Mouse (Mus musculus) cortical plate, adult 2 months (tissue): ENCODE data around the gene Eps8l3. TPM values are rescaled to one million over a fixed set of nuclear protein-coding genes. Genes with fewer than 3 reads are reported as not detected.

ENCODE experiments used
- H3K27ac ChIP-seq: fragments of 200-500 bp; 2 replicates; pipeline ENCODE4 v1.5.1; 2012; ENCODE audit warnings: low read length, control low read depth, inconsistent platforms; ENCODE audit not compliant: insufficient read depth
- H3K4me1 ChIP-seq: fragments of 200-500 bp; 2 replicates; pipeline ENCODE4 v1.6.1; 2011; ENCODE audit warnings: low read length; ENCODE audit not compliant: control insufficient read depth, insufficient read depth
- H3K4me3 ChIP-seq: fragments of 200-500 bp; 2 replicates; pipeline ENCODE4 v1.5.1; 2011; ENCODE audit warnings: mild to moderate bottlenecking, low read length, control low read depth; ENCODE audit not compliant: insufficient read depth
- CTCF ChIP-seq: fragments of 200-500 bp; IDR thresholded peaks from 2 replicates; pipeline ENCODE4 v1.5.1; 2011; ENCODE audit warnings: mild to moderate bottlenecking, control low read depth, low read length; ENCODE audit not compliant: insufficient read depth; ENCODE audit errors: extremely low read depth
- POLR2A ChIP-seq: fragments of 200-500 bp; IDR thresholded peaks from 2 replicates; pipeline ENCODE4 v1.6.1; 2011; ENCODE audit warnings: mild to moderate bottlenecking, low read length, control low read depth; ENCODE audit not compliant: insufficient read depth; ENCODE audit errors: extremely low read depth
- polyA plus RNA-seq: library from polyadenylated mRNA; depleted of rRNA; stranded (reverse); fragments of >200 nt; gene quantifications from 2 replicates; pipeline ENCODE4 v1.2.3, GENCODE M21; 2012

Gene Eps8l3
- polyA plus RNA-seq, 1 experiment = not detected

DNA sequence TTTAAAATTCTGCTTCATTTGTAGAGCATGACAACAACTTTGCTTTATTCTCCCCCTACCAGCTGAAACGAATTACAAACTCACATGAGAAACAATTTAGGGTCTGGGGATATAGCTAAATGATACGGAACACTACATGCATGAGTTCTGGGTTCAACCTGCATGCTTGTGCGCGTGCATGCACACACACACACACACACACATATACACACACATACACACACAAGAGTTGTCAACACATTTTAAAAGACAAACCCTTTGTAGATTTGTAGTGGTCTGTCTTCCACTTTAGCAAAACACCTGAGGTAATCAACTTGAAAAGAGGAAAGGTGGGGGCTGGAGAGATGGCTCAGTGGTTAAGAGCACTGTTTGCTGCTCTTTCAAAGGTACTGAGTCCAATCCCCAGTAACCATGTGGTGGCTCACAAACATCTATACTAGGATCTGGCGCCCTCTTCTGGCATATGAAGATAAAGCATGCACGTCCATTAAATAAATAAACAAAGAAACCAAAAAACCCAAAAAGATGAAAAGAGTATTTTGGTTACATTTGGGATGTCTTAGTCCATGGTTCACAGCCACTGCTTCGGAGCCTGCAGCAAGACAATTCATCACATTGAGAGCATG lies 40.9 kb downstream of the Eps8l3 start:
- TF ChIP-seq POLR2A = no peak
- TF ChIP-seq CTCF = peak; percentile 58
- Histone ChIP-seq H3K4me1 (no peaks in the 10 kb centered on the region), H3K27ac (no peak overlapping the region), H3K4me3 (no peak overlapping the region)

- Histone ChIP-seq H3K27ac (no peak overlapping the region), H3K4me1 (no peaks in the 10 kb centered on the region), H3K4me3 (no peak overlapping the region)
- TF ChIP-seq POLR2A (no peak), CTCF (no peak)
Measured at GRCm38 (mm10) chr3:107920348-107920747, 43.3 kb downstream of the Eps8l3 start.

DNA sequence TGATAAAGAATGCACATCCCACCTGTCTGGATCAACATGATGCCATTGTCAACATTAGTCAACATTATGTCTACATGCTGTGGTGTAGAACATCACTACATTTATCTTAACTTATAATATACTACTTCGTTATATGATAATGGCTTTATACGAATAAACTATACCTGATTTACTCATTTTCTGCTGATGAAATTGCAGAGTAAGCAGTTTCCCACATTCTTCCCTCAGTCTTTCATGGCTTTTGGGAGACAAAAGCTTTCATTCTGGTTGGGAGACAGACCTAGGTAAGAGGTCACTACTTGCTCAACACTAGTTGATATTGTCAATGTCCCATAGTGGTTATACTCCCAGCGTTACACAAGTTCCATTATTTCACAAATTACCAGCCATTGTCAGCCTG lies 48.3 kb downstream of the Eps8l3 start:
- no peak for TF ChIP-seq CTCF
- TF ChIP-seq POLR2A = no peak
- Histone ChIP-seq H3K27ac (no peak overlapping the region), H3K4me3 (no peak overlapping the region), H3K4me1 (no peaks in the 10 kb centered on the region)

DNA sequence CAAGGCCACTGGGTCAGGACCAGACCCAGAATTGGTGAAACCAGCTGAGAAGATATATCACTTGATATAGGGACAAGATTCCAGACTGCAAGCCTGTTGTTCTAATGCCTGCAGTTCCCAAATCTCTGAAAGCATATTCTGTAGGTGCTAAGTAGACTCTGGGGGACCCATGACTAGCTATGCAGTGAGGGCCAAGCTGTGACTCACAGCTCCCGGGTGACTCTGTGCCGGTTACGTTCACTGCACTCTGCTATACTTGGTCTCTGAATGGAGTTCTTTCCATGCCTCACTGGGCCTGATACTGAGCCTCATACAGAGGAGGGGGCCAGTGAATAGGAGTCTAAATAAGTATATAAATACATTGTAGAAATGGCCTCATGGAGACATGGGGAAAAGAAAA lies 50.8 kb downstream of the Eps8l3 start:
- no peak overlapping the region for H3K4me3 ChIP-seq
- H3K4me1 ChIP-seq = peaks cover 2% of the 10 kb centered on the region; the same call in 1 of the 2 replicates
- H3K27ac ChIP-seq = no peak overlapping the region
- TF ChIP-seq POLR2A (no peak), CTCF (no peak)

- TF ChIP-seq CTCF (no peak), POLR2A (no peak)
- H3K4me3 ChIP-seq = no peak overlapping the region
- no peak overlapping the region for H3K27ac ChIP-seq
- peaks cover 2% of the 10 kb centered on the region; the same call in 1 of the 2 replicates for H3K4me1 ChIP-seq
Measured at GRCm38 (mm10) chr3:107928691-107929090, 51.7 kb downstream of the Eps8l3 start.

GRCm38 (mm10) chr3:107929243-107929642 lies 52.2 kb downstream of the Eps8l3 start:
- H3K27ac ChIP-seq = no peak overlapping the region
- TF ChIP-seq POLR2A = no peak
- TF ChIP-seq CTCF = no peak
- peaks cover 2% of the 10 kb centered on the region; the same call in 1 of the 2 replicates for H3K4me1 ChIP-seq
- H3K4me3 ChIP-seq = no peak overlapping the region

DNA sequence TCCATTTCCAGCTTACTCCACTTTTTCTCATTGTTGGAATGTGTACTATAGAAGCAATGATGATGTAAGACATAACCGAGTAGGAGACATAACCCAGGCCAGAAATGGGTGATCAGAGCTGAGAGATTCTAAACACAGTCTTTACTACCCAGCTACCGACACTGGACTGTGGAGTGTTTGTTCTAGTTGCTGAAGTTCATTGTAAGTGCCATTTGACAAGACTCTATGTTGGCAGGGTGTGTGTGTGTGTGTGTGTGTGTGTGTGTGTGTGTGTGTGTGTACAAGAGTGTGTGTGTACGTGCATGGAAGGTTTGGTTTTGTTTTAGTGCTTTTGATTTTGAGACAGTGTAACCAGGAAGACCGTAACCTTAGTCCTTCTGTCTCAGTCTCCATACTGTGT lies 52.7 kb downstream of the Eps8l3 start:
- no peak overlapping the region for H3K4me3 ChIP-seq
- H3K27ac ChIP-seq = no peak overlapping the region
- no peak for TF ChIP-seq POLR2A
- TF ChIP-seq CTCF = no peak
- peaks cover 2% of the 10 kb centered on the region; the same call in 1 of the 2 replicates for H3K4me1 ChIP-seq

GRCm38 (mm10) chr3:107931134-107931533 lies 54.1 kb downstream of the Eps8l3 start:
- Histone ChIP-seq H3K4me3 (peak overlapping the region; percentile 18), H3K4me1 (peaks cover 2% of the 10 kb centered on the region; the same call in 1 of the 2 replicates), H3K27ac (peak overlapping the region; percentile 16; the same call in 1 of the 2 replicates)
- TF ChIP-seq POLR2A = no peak
- no peak for TF ChIP-seq CTCF

GRCm38 (mm10) chr3:107931670-107932069 lies 54.6 kb downstream of the Eps8l3 start, which contains the start of gene Gstm7:
Gene Gstm7, minus strand, starts transcription at chr3:107931817.
- H3K27ac ChIP-seq = peak within 1 kb of the TSS; percentile 16; the same call in 1 of the 2 replicates
- H3K4me1 ChIP-seq = peaks cover 2% of the 10 kb centered on the region; the same call in 1 of the 2 replicates
- H3K4me3 ChIP-seq = peak within 1 kb of the TSS; percentile 18
- TF ChIP-seq CTCF = peak; percentile 27; the same call in 1 of the 2 replicates
- TF ChIP-seq POLR2A = no peak

DNA sequence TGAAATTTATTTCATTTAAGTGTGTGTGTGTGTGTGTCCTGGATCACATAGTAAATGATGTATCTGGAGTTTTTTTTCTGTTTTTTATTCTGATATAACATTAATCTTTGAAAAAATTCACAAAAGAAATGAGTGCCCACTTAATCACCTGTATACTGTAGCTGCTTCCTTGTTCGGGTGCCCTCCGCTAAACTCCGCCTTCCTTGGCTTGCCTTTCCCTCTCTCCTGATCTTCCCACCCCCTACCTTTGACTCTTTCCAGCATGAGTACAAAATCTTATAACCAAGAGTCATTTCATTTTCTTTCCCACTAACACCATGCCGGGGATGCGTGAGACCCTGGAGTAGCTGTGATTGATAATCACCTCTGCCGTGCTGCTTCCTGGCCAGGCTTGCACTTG lies 55.1 kb downstream of the Eps8l3 start:
- TF ChIP-seq CTCF = no peak
- no peak for TF ChIP-seq POLR2A
- no peak overlapping the region for H3K4me3 ChIP-seq
- no peak overlapping the region for H3K27ac ChIP-seq

More for the DNA sequence above, 55.1 kb downstream of the Eps8l3 start:
- H3K4me1 ChIP-seq = peaks cover 2% of the 10 kb centered on the region; the same call in 1 of the 2 replicates
